Mouse (Mus musculus) C2C12 (cell line): ENCODE measurements around the gene H3f3a.

Experiments
- CTCF ChIP-seq: IDR thresholded peaks from one replicate; pipeline ENCODE4 v1.5.1; 2011; ENCODE audit not compliant: control insufficient read depth, insufficient read depth, insufficient read length
- MAX ChIP-seq: IDR thresholded peaks from one replicate; pipeline ENCODE4 v1.6.1; 2011; ENCODE audit warnings: mild to moderate bottlenecking, control low read depth
- USF1 ChIP-seq: IDR thresholded peaks from one replicate; pipeline ENCODE4 v1.6.1; 2011; ENCODE audit warnings: low read depth, mild to moderate bottlenecking, control low read depth, moderate library complexity

DNA sequence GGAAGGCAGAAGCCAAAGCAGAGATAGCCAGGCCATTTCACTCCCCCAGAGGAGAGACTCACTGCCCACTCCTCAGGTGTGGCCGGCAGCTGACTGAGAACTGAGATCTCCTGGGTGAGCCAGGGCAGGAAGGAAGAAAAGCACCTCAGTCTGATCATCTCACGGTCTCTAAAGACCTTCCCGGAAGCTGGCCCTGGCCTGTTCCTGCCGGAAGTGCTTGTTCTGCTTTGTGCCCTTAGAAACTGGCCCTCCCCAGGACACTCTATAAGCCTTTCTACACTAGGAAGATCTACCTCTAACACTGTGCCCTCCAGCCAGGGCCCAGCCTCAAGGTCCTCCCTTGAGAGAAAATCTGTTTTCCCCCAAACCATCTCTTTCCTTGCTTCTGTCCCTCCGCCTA lies 42.4 kb downstream of the H3f3a start:
- TF ChIP-seq USF1 (no peak), CTCF (no peak), MAX (no peak)
